Mouse (Mus musculus) T-helper 2 cell (primary cell): Measurements from ENCODE around the gene Eva1c.

Source experiments
- in situ Hi-C: fragments of 300-600 bp; cut with MboI, MseI; formaldehyde crosslinking; loops from one replicate; pipeline ENCODE4 v1.15.1; 2025; ENCODE audit warnings: high pct_unique_total_duplicates

The Eva1c gene

GRCm38 (mm10) chr16:90826457-90826856 is at the start of gene Eva1c:
Eva1c (plus strand) TSS chr16:90826719.
- in situ Hi-C loops, result no loop called here

GRCm38 (mm10) chr16:90779783-90780182 is 46.7 kb upstream of the Eva1c start:
- in situ Hi-C loops, result loop anchor here (25.0 kb wide), 1 partner anchor 833 kb away; the partner anchor contains the start of gene Dnajc28

GRCm38 (mm10) chr16:90783302-90783701 is 43.2 kb upstream of the Eva1c start:
- in situ Hi-C loops, result loop anchor here (25.0 kb wide), 1 partner anchor 829 kb away; the partner anchor contains the start of gene Dnajc28

- in situ Hi-C loops, result loop anchor here (25.0 kb wide), 1 partner anchor 827 kb away; the partner anchor contains the start of gene Dnajc28
These were observed 41.3 kb upstream of the Eva1c start for GRCm38 (mm10) chr16:90785257-90785656.

- in situ Hi-C loops, result loop anchor here (25.0 kb wide), 1 partner anchor 824 kb away; the partner anchor contains the start of gene Dnajc28
These were observed 37.9 kb upstream of the Eva1c start for GRCm38 (mm10) chr16:90788580-90788979.

GRCm38 (mm10) chr16:90790946-90791345 is 35.6 kb upstream of the Eva1c start:
- in situ Hi-C loops, result loop anchor here (25.0 kb wide), 1 partner anchor 821 kb away; the partner anchor contains the start of gene Dnajc28

GRCm38 (mm10) chr16:90792066-90792465 is 34.5 kb upstream of the Eva1c start:
- in situ Hi-C loops, result loop anchor here (25.0 kb wide), 1 partner anchor 820 kb away; the partner anchor contains the start of gene Dnajc28

GRCm38 (mm10) chr16:90792500-90792899 is 34.0 kb upstream of the Eva1c start:
- in situ Hi-C loops, result loop anchor here (25.0 kb wide), 1 partner anchor 820 kb away; the partner anchor contains the start of gene Dnajc28

GRCm38 (mm10) chr16:90794708-90795107 is 31.8 kb upstream of the Eva1c start:
- in situ Hi-C loops, result loop anchor here (5.0 to 25.0 kb wide), 2 partner anchors 37 to 818 kb away; partner anchors contain the start of gene Dnajc28

GRCm38 (mm10) chr16:90798446-90798845 is 28.1 kb upstream of the Eva1c start:
- in situ Hi-C loops, result loop anchor here (5.0 to 25.0 kb wide), 2 partner anchors 41 to 814 kb away; partner anchors contain the start of gene Dnajc28

- in situ Hi-C loops, result loop anchor here (5.0 to 25.0 kb wide), 2 partner anchors 42 to 813 kb away; partner anchors contain the start of gene Dnajc28
These were observed 27.7 kb upstream of the Eva1c start for GRCm38 (mm10) chr16:90798848-90799247.

- in situ Hi-C loops, result loop anchor here (5.0 to 25.0 kb wide), 2 partner anchors 43 to 812 kb away; partner anchors contain the start of gene Dnajc28
These were observed 26.7 kb upstream of the Eva1c start for GRCm38 (mm10) chr16:90799840-90800239.

GRCm38 (mm10) chr16:90801251-90801650 is 25.3 kb upstream of the Eva1c start:
- in situ Hi-C loops, result no loop called here

GRCm38 (mm10) chr16:90801928-90802327 is 24.6 kb upstream of the Eva1c start:
- in situ Hi-C loops, result no loop called here

GRCm38 (mm10) chr16:90804466-90804865 is 22.1 kb upstream of the Eva1c start:
- in situ Hi-C loops, result no loop called here

GRCm38 (mm10) chr16:90809975-90810715 is 16.4 kb upstream of the Eva1c start, which contains the start of gene Urb1:
Urb1 (minus strand) TSS chr16:90810413.
- in situ Hi-C loops, result no loop called here

GRCm38 (mm10) chr16:90810716-90811256 is 15.7 kb upstream of the Eva1c start:
- in situ Hi-C loops, result no loop called here

GRCm38 (mm10) chr16:90812086-90812485 is 14.4 kb upstream of the Eva1c start:
- in situ Hi-C loops, result no loop called here

GRCm38 (mm10) chr16:90820326-90820725 is 6.2 kb upstream of the Eva1c start:
- in situ Hi-C loops, result no loop called here

GRCm38 (mm10) chr16:90821046-90821697 is 5.3 kb upstream of the Eva1c start:
- in situ Hi-C loops, result no loop called here

GRCm38 (mm10) chr16:90822284-90822935 is 4.1 kb upstream of the Eva1c start:
- in situ Hi-C loops, result no loop called here
